Mouse (Mus musculus): ENCODE measurements around the gene Pde9a.

The Pde9a gene

DNA sequence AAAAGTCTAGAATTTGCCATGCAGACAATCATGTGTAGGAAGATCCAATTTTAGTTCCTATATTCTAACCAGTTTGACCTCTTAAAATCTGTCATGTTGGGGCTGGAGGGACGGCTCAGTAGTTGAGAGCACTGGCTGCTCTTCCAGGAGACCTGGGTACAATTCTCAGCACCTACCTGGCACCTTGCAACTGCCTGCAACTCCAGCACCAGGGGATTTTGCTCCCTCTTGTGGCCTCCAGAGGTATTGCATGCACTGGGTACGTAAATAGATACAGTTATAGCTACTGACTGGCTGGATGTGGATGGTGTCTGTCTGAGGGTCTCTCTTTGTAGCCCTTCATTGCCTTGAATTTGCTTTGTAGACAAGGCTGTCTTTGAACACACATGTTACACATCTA is 43.4 kb downstream of the Pde9a start:
- in situ Hi-C loops (cut with MseI, MboI) = no loop called here

GRCm38 (mm10) chr17:31432878-31433281 is 46.9 kb downstream of the Pde9a start:
- in situ Hi-C loops (cut with MseI, MboI) = no loop called here

GRCm38 (mm10) chr17:31433401-31433928 is 47.5 kb downstream of the Pde9a start:
- in situ Hi-C loops (cut with MseI, MboI) = no loop called here

GRCm38 (mm10) chr17:31433978-31434797 is 48.2 kb downstream of the Pde9a start:
- in situ Hi-C loops (cut with MseI, MboI) = no loop called here

DNA sequence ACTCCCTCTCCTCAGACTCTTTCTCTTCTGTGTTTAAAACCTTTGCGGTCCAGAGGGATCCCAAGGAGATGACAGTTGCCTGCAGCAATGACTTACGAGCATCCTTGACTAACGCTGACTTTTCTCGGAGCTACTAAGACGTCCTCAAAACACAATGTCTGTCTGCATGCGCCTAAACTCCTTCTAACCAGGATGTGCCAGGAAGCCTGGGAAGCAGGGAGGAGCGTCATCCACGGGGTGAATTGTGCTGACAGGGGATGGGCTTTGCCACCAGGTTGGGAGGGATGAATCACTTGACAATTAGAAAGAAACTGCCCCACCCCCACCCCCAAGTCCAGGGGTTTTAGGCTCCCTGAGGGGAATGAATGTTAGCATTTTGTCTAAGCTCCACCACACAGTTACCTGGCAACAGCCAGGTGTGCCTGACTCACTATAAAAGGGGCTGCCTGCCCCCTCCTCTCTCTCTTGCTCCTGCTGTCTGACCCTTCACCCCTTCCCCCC is 48.9 kb downstream of the Pde9a start:
- in situ Hi-C loops (cut with MseI, MboI) = no loop called here

DNA sequence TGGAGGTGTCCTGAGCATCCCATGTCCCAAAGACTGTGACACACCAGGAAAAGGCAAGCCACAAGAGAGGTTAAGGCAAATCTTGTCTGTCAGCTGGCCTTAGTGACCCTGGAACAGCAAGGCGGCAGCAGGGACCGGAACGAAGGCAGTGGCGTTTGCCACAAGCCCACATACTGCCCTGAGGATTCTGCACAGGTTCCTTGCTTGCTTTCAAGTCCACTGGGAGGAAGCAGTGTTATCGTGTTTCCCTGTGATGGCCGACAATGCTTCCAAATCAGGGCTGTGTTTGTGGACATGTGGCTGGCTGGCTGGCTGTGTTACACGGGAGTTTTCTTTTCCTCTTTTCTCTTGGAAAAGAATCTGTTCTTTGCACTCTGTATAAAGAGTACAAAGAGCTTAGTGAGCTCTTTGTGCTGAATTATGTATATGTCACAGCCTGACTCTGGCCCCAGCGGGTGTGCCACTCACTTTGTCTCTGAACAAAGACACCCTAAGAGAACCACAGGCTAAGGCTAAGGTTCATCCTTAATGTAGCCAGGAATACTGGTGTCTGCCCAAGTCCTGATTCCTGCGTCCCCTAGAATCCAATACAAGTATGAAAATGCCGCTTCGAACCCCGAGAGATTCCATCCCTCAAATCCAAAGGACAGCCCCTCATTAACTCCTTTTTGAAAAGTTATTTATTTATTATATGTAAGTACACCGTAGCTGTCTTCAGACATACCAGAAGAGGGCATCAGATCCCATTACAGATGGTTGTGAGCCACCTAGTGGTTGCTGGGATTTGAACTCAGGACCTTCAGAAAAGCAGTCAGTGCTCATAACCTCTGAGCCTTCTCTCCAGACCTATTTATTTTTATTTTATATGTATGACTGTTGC is 50.2 kb downstream of the Pde9a start:
- in situ Hi-C loops (cut with MseI, MboI) = no loop called here

- in situ Hi-C loops (cut with MseI, MboI) = no loop called here
Observed at GRCm38 (mm10) chr17:31436814-31437406, 50.9 kb downstream of the Pde9a start.

DNA sequence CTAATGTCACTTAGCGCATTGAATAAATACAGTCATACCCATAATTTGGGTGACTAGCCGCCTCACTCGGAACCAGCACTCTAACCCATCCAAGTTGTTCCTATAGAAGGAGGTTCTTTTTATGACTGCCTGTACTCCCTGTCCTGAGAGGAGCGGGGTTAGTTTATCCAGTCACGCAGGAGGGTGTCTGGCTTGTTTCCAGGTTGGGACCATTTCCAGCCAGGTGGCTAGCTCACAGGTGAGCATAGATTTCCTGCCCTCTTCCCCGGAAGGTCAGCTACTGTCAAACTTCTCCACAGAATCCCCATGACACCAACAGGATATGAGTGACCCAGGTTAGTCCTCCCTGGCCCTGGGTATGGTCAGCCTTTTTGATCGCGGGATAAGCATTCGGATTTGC is 51.5 kb downstream of the Pde9a start:
- in situ Hi-C loops (cut with MseI, MboI) = no loop called here

- in situ Hi-C loops (cut with MseI, MboI) = no loop called here
Observed at GRCm38 (mm10) chr17:31439978-31440377, 54.0 kb downstream of the Pde9a start.

- in situ Hi-C loops (cut with MseI, MboI) = no loop called here
Observed at GRCm38 (mm10) chr17:31442513-31442912, 56.5 kb downstream of the Pde9a start.

- in situ Hi-C loops (cut with MseI, MboI) = no loop called here
Observed at GRCm38 (mm10) chr17:31444251-31444650, 58.2 kb downstream of the Pde9a start.

GRCm38 (mm10) chr17:31445061-31445731 is 59.2 kb downstream of the Pde9a start:
- in situ Hi-C loops (cut with MseI, MboI) = no loop called here

DNA sequence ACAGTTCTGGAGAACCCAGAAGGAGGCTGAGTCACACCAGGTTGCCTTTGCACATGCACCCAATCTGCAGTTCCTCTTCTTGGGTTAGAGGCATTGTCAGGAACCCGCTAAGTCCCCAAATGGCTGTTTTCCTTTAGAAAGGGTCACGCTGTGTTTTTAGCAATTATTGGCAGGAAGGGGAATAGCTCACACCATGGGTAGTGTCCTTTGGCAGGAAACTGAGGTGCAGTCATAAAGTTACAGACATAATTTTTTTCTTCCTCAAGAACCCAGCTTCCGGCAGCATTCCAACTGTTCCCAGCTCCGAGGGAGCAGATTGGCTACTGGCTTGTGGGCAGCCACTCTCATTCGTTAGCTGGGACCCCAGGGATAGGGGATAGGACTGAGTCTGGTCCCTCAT is 61.8 kb downstream of the Pde9a start:
- in situ Hi-C loops (cut with MseI, MboI) = no loop called here

DNA sequence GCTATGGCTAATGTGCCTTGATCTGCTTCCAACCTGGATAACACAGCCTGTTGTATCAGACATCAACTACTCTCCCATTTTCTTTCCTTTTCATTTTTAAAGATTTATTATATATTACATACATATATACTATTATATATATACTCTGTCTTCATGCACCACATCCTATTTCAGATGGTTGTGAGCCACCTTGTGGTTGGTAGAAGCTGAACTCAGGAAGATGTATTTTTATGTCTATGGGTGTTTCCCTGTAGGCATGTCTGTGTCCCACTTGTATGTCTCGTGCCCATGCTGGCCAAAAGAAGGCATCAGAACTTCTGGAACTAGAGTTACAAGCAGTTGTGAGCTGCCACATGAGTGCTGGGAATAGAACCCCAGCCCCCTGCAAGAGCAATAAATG is 62.5 kb downstream of the Pde9a start:
- in situ Hi-C loops (cut with MseI, MboI) = no loop called here

DNA sequence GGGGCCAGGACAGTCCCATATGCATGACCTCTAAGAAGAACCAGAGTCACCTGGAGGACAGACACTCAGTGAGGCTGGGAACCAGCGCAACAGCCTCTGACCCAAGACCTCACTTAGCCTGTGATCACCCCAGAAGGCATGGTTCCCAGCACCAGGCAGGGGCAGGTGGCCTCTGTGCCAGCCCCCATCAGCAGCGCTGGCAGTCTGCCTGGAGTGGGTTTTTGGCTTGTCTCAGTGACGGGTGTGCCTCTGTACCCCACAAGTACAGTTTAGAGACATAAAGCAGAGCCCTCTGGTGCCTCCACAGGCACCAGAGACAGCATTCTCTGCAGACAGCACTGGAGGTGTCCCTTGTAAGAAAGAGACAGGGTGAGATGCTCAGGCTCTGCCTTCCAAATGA is 64.2 kb downstream of the Pde9a start:
- in situ Hi-C loops (cut with MseI, MboI) = no loop called here

DNA sequence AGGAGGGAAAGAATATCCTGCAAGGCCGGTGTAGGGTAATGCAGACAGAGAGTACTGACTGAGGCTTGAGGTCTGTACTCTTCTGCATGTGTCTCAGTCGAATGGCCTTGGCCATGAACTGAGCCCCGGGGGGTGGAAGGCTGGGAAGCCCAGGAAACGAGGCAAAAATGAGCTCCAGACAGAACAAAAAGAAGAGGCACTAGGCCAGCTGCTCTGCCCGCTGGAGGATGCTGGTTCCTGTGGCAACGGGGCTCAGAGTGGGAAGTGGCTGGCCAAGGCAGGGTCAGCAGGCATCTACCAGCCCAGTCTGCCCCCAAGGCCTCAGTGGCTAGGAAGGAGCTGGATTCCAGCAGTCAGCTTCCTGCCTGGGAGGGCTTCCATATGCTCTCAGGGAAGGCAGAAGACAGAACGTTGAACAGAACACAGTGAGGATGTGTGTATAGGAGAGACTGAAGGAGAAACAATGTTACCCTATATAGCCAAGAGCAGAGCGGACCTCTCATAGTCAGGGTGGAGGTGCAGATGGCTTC is 65.2 kb downstream of the Pde9a start:
- in situ Hi-C loops (cut with MseI, MboI) = no loop called here

DNA sequence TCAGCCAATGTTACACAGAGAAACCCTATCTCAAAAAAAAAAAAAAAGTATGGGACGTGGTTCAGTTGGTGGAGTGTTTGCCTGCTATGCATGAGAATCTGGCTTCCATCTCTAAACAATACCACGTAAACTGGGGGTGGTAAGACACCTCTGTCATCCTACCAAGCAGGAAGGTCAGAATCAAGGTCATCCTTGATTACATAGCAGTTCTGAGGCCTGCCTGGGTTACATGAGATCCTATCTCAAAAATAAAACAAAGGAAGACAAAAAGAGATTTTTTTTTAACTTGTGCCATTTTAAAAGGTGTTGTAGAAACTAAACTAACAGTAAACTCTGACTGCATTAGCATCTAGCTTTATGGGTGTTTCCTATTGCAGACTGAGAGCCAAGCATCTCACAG is 66.8 kb downstream of the Pde9a start:
- in situ Hi-C loops (cut with MseI, MboI) = no loop called here

- in situ Hi-C loops (cut with MseI, MboI) = no loop called here
Observed at GRCm38 (mm10) chr17:31453476-31453875, 67.5 kb downstream of the Pde9a start.

GRCm38 (mm10) chr17:31454056-31454455 is 68.0 kb downstream of the Pde9a start:
- in situ Hi-C loops (cut with MseI, MboI) = no loop called here

- in situ Hi-C loops (cut with MseI, MboI) = no loop called here
Observed at GRCm38 (mm10) chr17:31456723-31457567, 70.9 kb downstream of the Pde9a start.
